Mouse (Mus musculus) layer of hippocampus, adult 9-10 months (tissue): Measurements from ENCODE around the gene Gm3286.
"Not testable (repeated sequence)": the region's sequence is repeated elsewhere in the genome, so short reads cannot be mapped to it uniquely, and the experiment has no call there.

Source experiments
- DNase-seq: peaks from one replicate; pipeline ENCODE4 v3.0.0; 2022; ENCODE audit warnings: low spot score

The Gm3286 gene

DNA sequence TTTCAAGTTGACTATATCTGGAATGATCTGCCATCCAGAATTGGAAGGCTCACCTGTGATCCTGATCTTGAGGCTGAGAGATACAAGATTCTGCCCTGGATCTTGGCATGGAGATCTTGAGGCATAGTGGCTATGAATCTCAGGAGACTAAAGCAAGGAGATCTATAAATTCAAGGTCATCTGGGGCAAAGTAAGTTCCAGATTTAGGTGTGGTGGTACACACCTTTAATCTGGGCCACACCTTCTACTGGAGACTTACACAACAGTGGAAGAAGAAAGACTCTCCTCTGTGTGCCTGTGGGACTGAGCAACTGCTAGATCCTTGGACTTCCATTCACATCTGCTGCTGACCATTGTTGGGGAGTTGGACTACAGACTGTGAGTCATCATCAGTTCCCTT is at the start of gene Gm3286:
TSS of gene Gm3286 (plus strand) at position 301 of the 400 bp plus-strand sequence.
- DNase-seq: not testable (repeated sequence)
